Mouse (Mus musculus) E14TG2a.4 (cell line): ENCODE measurements around the gene Gnao1.

Experiments
- H3K27me3 ChIP-seq: 2 replicates; pipeline ENCODE4 v1.6.1; 2014; ENCODE audit warnings: low read length, control low read depth; ENCODE audit not compliant: insufficient read depth
- H3K36me3 ChIP-seq: 2 replicates; pipeline ENCODE4 v1.6.1; 2014; ENCODE audit warnings: low read length, control low read depth; ENCODE audit not compliant: insufficient read depth
- H3K4me1 ChIP-seq: replicated peaks from 2 replicates; pipeline ENCODE4 v1.6.1; 2014; ENCODE audit warnings: low read depth, low read length, control low read depth
- H3K4me3 ChIP-seq: replicated peaks from 2 replicates; pipeline ENCODE4 v1.5.1; 2014; ENCODE audit warnings: mild to moderate bottlenecking, low read length
- H3K9me3 ChIP-seq: 2 replicates; pipeline ENCODE4 v1.6.1; 2014; ENCODE audit warnings: low read length, control low read depth
- CTCF ChIP-seq: conservative IDR thresholded peaks from 2 replicates; pipeline ENCODE4 v1.5.1; 2014; ENCODE audit warnings: low read length
- NANOG ChIP-seq: IDR thresholded peaks from 2 replicates; pipeline ENCODE4 v1.6.1; 2014; ENCODE audit warnings: borderline replicate concordance, low read length, mixed read lengths
- POU5F1 ChIP-seq: IDR thresholded peaks from 2 replicates; pipeline ENCODE4 v1.6.1; 2014; ENCODE audit warnings: low read length, borderline replicate concordance

The Gnao1 gene

GRCm38 (mm10) chr8:93813405-93813761 is 3.6 kb downstream of the Gnao1 start:
- H3K4me3 ChIP-seq: peak overlapping the region; percentile 23
- no peak for TF ChIP-seq CTCF
- TF ChIP-seq POU5F1: no peak
- no peak for TF ChIP-seq NANOG

GRCm38 (mm10) chr8:93814266-93814665 is 4.5 kb downstream of the Gnao1 start:
- H3K27me3 ChIP-seq: peaks cover 53% of the 10 kb centered on the region
- H3K4me1 ChIP-seq: peaks cover 31% of the 10 kb centered on the region
- no peaks in the 10 kb centered on the region for H3K9me3 ChIP-seq
- TF ChIP-seq NANOG (no peak), CTCF (no peak), POU5F1 (no peak)
- H3K36me3 ChIP-seq: no peaks in the 10 kb centered on the region
- H3K4me3 ChIP-seq: no peak overlapping the region

More at GRCm38 (mm10) chr8:93813405-93813761, 3.6 kb downstream of the Gnao1 start:
- H3K27me3 ChIP-seq: peaks cover 58% of the 10 kb centered on the region
- peaks cover 31% of the 10 kb centered on the region for H3K4me1 ChIP-seq
- H3K36me3 ChIP-seq: no peaks in the 10 kb centered on the region
- H3K9me3 ChIP-seq: no peaks in the 10 kb centered on the region

GRCm38 (mm10) chr8:93816226-93816625 is 6.5 kb downstream of the Gnao1 start:
- no peak for TF ChIP-seq NANOG
- no peak for TF ChIP-seq POU5F1
- no peak for TF ChIP-seq CTCF
- peaks cover 43% of the 10 kb centered on the region for H3K27me3 ChIP-seq
- H3K4me1 ChIP-seq: peaks cover 24% of the 10 kb centered on the region
- H3K4me3 ChIP-seq: no peak overlapping the region
- H3K9me3 ChIP-seq: no peaks in the 10 kb centered on the region
- H3K36me3 ChIP-seq: no peaks in the 10 kb centered on the region

- no peaks in the 10 kb centered on the region for H3K36me3 ChIP-seq
- no peak overlapping the region for H3K4me3 ChIP-seq
- TF ChIP-seq NANOG (no peak), CTCF (no peak)
Measured at GRCm38 (mm10) chr8:93817366-93817765, 7.6 kb downstream of the Gnao1 start.

GRCm38 (mm10) chr8:93819929-93820328 is 10.2 kb downstream of the Gnao1 start:
- Histone ChIP-seq H3K27me3 (peaks cover 7% of the 10 kb centered on the region), H3K36me3 (no peaks in the 10 kb centered on the region), H3K4me3 (no peak overlapping the region), H3K4me1 (no peaks in the 10 kb centered on the region), H3K9me3 (no peaks in the 10 kb centered on the region)
- TF ChIP-seq NANOG: no peak

More at GRCm38 (mm10) chr8:93817366-93817765, 7.6 kb downstream of the Gnao1 start:
- H3K27me3 ChIP-seq: peaks cover 31% of the 10 kb centered on the region
- no peaks in the 10 kb centered on the region for H3K9me3 ChIP-seq
- H3K4me1 ChIP-seq: peaks cover 13% of the 10 kb centered on the region

- no peak overlapping the region for H3K4me3 ChIP-seq
- no peaks in the 10 kb centered on the region for H3K4me1 ChIP-seq
- TF ChIP-seq NANOG (no peak), CTCF (no peak), POU5F1 (no peak)
- H3K36me3 ChIP-seq: no peaks in the 10 kb centered on the region
- H3K27me3 ChIP-seq: 0 out of 2 replicates have a peak, but pooled peaks cover under 1% of the 10 kb centered on the region
- H3K9me3 ChIP-seq: no peaks in the 10 kb centered on the region
Measured at GRCm38 (mm10) chr8:93821327-93821726, 11.6 kb downstream of the Gnao1 start.

GRCm38 (mm10) chr8:93825317-93825716 is 15.6 kb downstream of the Gnao1 start:
- TF ChIP-seq POU5F1: no peak
- TF ChIP-seq NANOG: no peak
- no peak for TF ChIP-seq CTCF
- H3K9me3 ChIP-seq: no peaks in the 10 kb centered on the region
- no peaks in the 10 kb centered on the region for H3K27me3 ChIP-seq
- no peaks in the 10 kb centered on the region for H3K36me3 ChIP-seq
- no peaks in the 10 kb centered on the region for H3K4me1 ChIP-seq
- H3K4me3 ChIP-seq: no peak overlapping the region

GRCm38 (mm10) chr8:93830626-93831025 is 20.9 kb downstream of the Gnao1 start:
- no peaks in the 10 kb centered on the region for H3K36me3 ChIP-seq
- TF ChIP-seq NANOG (no peak), POU5F1 (no peak), CTCF (no peak)
- H3K4me1 ChIP-seq: no peaks in the 10 kb centered on the region

GRCm38 (mm10) chr8:93835771-93836170 is 26.0 kb downstream of the Gnao1 start:
- Histone ChIP-seq H3K27me3 (peaks cover 3% of the 10 kb centered on the region), H3K36me3 (no peaks in the 10 kb centered on the region), H3K9me3 (no peaks in the 10 kb centered on the region), H3K4me3 (no peak overlapping the region), H3K4me1 (no peaks in the 10 kb centered on the region)
- TF ChIP-seq POU5F1: no peak
- TF ChIP-seq NANOG: no peak
- TF ChIP-seq CTCF: no peak

More at GRCm38 (mm10) chr8:93830626-93831025, 20.9 kb downstream of the Gnao1 start:
- no peak overlapping the region for H3K4me3 ChIP-seq
- no peaks in the 10 kb centered on the region for H3K9me3 ChIP-seq
- no peaks in the 10 kb centered on the region for H3K27me3 ChIP-seq

- Histone ChIP-seq H3K4me3 (no peak overlapping the region), H3K36me3 (no peaks in the 10 kb centered on the region), H3K27me3 (peaks cover 3% of the 10 kb centered on the region), H3K9me3 (no peaks in the 10 kb centered on the region), H3K4me1 (no peaks in the 10 kb centered on the region)
- no peak for TF ChIP-seq POU5F1
Measured at GRCm38 (mm10) chr8:93839113-93839512, 29.3 kb downstream of the Gnao1 start.
